8 mouse cellular contexts compared by ENCODE assay signal in genomic region chr2:147014101-147014886, GRCm38 (mm10). TPM values are rescaled to one million over a fixed set of nuclear protein-coding genes. Genes with fewer than 3 reads are reported as not detected.
DNase-seq lines count a peak whose midpoint lies in the region; ATAC-seq and TF ChIP-seq lines count a peak whose summit lies in the region.

No protein-coding gene starts in this region.

- peaks cover 14% of the 10 kb centered on the region; the same call in 1 of the 2 replicates for H3K4me1 ChIP-seq in hindbrain, postnatal 0 days (ENCODE audit: insufficient read depth, low read length)
- H3K4me1 ChIP-seq in lung, postnatal 0 days (ENCODE audit: insufficient read depth, low read depth, low read length): peaks cover 9% of the 10 kb centered on the region; the same call in 1 of the 2 replicates

- no peak for ATAC-seq in hindbrain, postnatal 0 days
- ATAC-seq in lung, postnatal 0 days: peak; percentile 46

- peak overlapping the region; percentile 83 for H3K9ac ChIP-seq in hindbrain, postnatal 0 days (replicated peaks; ENCODE audit: low read length)
- no peak overlapping the region for H3K9ac ChIP-seq in lung, postnatal 0 days (replicated peaks; ENCODE audit: low read depth)

- TF ChIP-seq CTCF in hindbrain, postnatal 0 days (IDR thresholded peaks at IDR 0.05; ENCODE audit: low read depth): no peak
- no peak for TF ChIP-seq CTCF in lung, postnatal 0 days (IDR thresholded peaks at IDR 0.05)

- H3K36me3 ChIP-seq in hindbrain, postnatal 0 days (ENCODE audit: insufficient read depth, low read length): no peaks in the 10 kb centered on the region
- no peaks in the 10 kb centered on the region for H3K36me3 ChIP-seq in lung, postnatal 0 days (ENCODE audit: insufficient read depth, low read length)

- peak; percentile 11 for DNase-seq in kidney, adult 11 months
- DNase-seq in kidney, postnatal 4 days: no peak
- DNase-seq in embryo, embryonic 10.5 days (ENCODE audit: low spot score): peak; percentile 38
- no peak for DNase-seq in hindbrain, postnatal 0 days (ENCODE audit: low spot score)
- peak; percentile 93 for DNase-seq in lung, postnatal 0 days (ENCODE audit: low spot score)
- no peak for DNase-seq in right cerebral cortex, adult 2 months (ENCODE audit: low spot score in 2 of 2)
- DNase-seq in cerebellum, postnatal 25 days: no peak
- no peak for DNase-seq in yolk sac, embryonic 10.5 days (ENCODE audit: low spot score)

- H3K27ac ChIP-seq in hindbrain, postnatal 0 days: no peak overlapping the region
- H3K27ac ChIP-seq in lung, postnatal 0 days (ENCODE audit: low read length): peak overlapping the region; percentile 95

- peak overlapping the region; percentile 79 for H3K4me2 ChIP-seq in hindbrain, postnatal 0 days (ENCODE audit: low read depth, low read length)
- peak overlapping the region; percentile 74 for H3K4me2 ChIP-seq in lung, postnatal 0 days (replicated peaks; ENCODE audit: low read depth, low read length)

- peak overlapping the region; percentile 95 for H3K4me3 ChIP-seq in hindbrain, postnatal 0 days (ENCODE audit: low read length)
- H3K4me3 ChIP-seq in lung, postnatal 0 days (ENCODE audit: low read depth, low read length): peak overlapping the region; percentile 91

- no peaks in the 10 kb centered on the region for H3K9me3 ChIP-seq in hindbrain, postnatal 0 days (ENCODE audit: low read length)
- H3K9me3 ChIP-seq in lung, postnatal 0 days (ENCODE audit: low read length): no peaks in the 10 kb centered on the region

- 28% methylated on average over 15 of the region's 15 CpGs for whole genome bisulfite sequencing in hindbrain, postnatal 0 days
- WGBS in lung, postnatal 0 days: 9% methylated on average over 15 of the region's 15 CpGs

- no peaks in the 10 kb centered on the region for H3K27me3 ChIP-seq in hindbrain, postnatal 0 days (ENCODE audit: insufficient read depth, low read length)
- H3K27me3 ChIP-seq in lung, postnatal 0 days (replicated peaks; ENCODE audit: insufficient read depth, low read length): no peaks in the 10 kb centered on the region

- TF ChIP-seq EP300 in lung, postnatal 0 days (IDR thresholded peaks at IDR 0.05): no peak

RNA-seq across cellular contexts. Expression of gene Xrn2, which starts 1.5 kb away (rescaled TPM):
- 40.3 and 41.3 TPM in 2 replicates for total RNA-seq in hindbrain, postnatal 0 days (2014; rRNA removed)
- 57.9 and 60.8 TPM in 2 replicates for polyA plus RNA-seq in hindbrain, postnatal 0 days (2015; fragmentation: Nextera tagmentation; extraction: Ambion mirVana)
- polyA plus RNA-seq in lung, postnatal 0 days (2015; fragmentation: Nextera tagmentation; extraction: Ambion mirVana): 60.8 and 62.3 TPM in 2 replicates

Comparison
In these comparisons a context has a peak if more than half of its experiments do, and no peak if none do; other contexts are left out.
1. DNase-seq: peak in kidney, adult 11 months (single experiment), embryo, embryonic 10.5 days (single experiment) and lung, postnatal 0 days (single experiment); none in kidney, postnatal 4 days (0 of 2), hindbrain, postnatal 0 days (single experiment), right cerebral cortex, adult 2 months (0 of 2), cerebellum, postnatal 25 days (0 of 2) and yolk sac, embryonic 10.5 days (single experiment).